Mouse (Mus musculus): ENCODE data around the gene Rpl13a.

DNA sequence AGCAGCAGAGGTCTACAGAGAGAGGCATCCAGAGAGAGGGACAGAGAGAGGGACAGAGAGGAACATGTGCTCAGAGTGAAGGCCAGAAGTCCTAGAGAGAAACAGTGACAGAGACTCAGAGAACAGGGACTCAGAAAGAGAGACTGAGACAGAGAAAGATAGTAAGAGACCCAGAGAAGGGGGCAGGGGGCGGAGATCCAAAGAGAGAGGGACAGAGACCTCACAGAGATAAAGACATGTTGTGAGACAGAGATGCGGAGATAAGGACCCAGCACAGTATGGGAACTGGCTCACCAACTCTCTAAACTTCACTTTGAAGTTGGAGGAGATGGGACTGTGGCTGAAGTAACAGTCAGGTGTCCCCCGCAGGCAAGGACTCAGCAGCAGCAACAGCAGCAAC, 6.8 kb upstream of the Rpl13a start:
- TF ChIP-seq CTCF (IDR thresholded peaks at IDR 0.05; ENCODE audit: extremely low read depth, insufficient read depth, low read length), result no peak
- TF ChIP-seq POLR2A (IDR thresholded peaks at IDR 0.05; ENCODE audit: extremely low read depth, insufficient read depth, low read length), result no peak

Measured in cortical plate, adult 2 months (tissue).